Mouse (Mus musculus) skeletal muscle tissue, adult 2 months (tissue): ENCODE data around the gene Colgalt2.
"Not testable (repeated sequence)": the region's sequence is repeated elsewhere in the genome, so short reads cannot be mapped to it uniquely, and the experiment has no call there.

ENCODE experiments used
- DNase-seq: peaks from one replicate; pipeline ENCODE4 v3.0.0-alpha.2; 2012; ENCODE audit warnings: low read depth, low spot score

Gene Colgalt2

DNA sequence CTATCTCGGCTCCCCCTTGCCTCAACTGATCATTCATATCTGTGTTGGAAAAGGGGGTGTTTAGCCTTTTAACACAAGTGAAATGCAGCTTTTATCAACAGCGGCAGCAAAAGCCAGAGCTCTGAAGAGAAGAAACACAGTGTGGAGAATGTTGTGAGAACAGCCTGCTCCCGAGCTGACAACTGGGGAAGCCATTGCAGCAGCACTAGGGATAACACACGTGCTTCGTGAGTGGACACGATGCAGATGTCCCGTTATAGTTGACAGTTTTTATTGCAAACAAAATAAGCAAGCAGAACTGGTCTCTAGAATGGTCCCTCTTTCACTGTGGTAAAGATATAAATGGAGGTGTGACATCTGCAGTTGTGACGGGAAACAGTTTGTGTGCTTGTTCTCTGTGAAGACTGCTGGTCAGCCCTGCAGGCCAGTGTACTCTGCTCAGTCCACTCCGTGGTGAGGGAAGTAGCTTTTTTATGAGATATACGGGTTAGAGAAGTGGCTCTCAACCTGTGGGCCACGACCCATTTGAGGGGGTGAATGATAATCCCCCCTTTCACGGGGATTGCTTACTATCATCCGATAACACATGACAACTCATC is 16.8 kb downstream of the Colgalt2 start:
- no peak for DNase-seq

DNA sequence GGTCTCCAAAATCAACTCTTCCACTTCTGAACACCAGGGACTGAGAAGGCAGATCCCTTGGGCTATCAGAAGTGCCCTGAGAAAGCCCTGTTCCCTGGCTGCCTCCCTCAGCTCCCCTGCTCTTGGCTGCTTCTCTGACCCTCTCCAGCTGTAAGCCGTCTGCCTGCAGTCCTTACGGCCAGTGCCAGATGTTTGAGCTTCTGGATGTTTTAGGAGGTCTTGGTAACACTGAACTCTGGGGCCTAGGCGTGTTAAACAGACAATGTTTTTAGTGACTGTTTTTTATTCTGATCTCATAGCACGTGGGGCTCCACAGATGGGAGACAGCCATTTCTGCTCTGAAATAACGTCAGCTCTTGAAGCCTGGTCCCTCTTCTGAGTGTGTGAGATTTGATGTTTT is 18.0 kb downstream of the Colgalt2 start:
- peak; percentile 75 for DNase-seq

DNA sequence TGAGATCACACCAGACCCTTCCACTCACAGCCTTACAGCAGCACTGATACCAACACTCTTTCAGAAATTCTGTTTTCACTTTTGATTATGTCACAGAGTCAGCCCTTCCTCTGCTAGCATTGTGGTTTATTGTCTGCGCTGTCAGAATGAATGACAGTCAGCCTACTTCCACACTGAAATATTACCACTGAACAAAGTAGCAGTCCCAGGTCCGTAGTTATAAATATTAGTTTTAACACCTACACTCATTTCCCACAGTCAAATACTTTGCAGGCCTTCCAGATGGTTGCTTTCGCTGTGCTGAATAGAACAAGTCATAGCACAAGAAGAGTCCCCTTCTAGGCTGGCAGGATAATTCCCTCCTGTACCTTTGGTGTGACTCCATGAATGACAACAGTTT is 22.7 kb downstream of the Colgalt2 start:
- DNase-seq = no peak

DNA sequence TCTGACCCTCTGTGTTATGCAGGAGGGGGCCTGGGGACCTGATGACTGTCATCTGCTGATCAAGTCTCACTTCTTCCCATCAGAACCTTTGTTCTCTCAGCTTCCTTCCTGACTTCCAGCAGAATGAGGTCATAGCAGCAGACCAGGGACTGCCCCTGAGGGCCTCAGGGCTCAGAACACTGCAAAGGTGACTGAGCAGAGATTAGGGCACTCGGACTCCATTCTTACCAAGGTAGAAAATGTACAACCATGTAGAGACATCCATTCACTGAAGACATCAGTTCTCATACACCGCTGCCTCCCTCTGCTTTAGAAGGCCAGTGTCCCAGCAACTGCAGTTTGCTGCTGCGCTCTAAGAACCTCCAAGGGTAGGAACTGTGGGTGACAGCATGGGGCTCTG is 23.4 kb downstream of the Colgalt2 start:
- no peak for DNase-seq

DNA sequence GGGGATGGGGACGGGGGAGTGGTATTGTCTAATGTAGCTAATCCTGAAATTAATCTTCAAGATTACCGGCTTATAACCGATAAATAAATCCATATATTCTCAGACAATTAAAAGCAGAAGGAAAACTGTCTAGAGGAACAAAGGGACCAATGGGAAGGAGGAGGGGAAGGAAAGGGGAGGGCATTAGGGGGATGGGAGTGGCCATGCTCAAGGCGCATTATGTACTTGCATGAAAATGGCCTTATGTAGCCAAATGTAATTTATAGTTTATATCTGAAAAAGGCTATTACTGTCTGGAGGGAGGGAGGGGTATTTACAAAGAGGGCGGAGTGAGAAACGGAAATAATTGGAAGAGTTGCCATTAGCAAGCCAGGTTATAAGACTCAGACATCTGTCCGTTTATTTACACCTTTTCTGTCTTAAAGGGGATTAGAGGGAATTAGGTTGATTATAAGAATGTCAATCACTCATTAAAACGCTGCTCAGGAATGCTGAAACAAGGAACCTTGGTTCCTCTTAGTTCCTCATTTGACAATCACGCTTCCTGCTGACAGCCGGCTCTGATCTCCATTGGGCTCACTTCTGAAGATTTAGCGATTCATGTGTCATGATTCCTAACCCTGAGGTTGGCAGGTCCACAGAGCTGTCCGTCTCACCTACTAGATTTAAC is 28.4 kb downstream of the Colgalt2 start:
- DNase-seq = no peak

DNA sequence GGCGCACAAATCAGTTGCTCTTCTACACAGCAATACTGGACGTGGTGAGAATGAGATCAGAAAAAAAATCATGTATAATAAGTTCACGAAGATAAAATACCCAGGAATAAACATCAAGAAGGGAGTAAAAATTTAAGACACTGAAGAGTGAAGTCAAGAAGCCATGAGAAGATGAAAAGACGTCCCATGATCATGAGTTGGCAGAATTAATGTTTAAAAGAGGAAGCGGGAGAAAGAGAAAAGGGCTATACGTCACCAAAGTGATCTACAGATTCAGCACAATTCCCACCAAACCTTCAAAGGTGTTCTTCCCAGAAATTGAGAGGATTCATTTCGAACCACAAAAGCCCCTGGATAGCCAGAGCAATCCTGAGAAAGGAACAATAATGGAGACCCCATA is 30.2 kb downstream of the Colgalt2 start:
- DNase-seq = no peak

DNA sequence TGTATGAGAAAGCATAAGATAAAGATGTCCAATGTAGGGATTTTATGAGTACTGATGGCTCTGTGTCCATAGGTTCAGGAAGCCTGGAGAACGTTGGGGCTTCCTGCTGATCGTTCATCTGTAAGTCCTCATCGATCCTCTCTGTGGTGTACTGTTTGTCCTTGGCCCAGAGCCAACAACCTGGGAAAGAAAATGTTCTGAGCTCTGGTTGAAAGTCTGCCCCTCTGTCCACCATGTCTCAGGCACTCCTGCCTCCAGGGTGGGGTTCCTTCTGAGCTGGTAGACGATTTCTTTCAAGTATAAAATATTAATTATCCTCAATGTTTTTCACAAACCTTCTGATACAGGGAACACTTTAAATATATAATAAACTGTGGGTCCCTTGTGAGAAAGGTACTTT is 34.5 kb downstream of the Colgalt2 start:
- DNase-seq = no peak

DNA sequence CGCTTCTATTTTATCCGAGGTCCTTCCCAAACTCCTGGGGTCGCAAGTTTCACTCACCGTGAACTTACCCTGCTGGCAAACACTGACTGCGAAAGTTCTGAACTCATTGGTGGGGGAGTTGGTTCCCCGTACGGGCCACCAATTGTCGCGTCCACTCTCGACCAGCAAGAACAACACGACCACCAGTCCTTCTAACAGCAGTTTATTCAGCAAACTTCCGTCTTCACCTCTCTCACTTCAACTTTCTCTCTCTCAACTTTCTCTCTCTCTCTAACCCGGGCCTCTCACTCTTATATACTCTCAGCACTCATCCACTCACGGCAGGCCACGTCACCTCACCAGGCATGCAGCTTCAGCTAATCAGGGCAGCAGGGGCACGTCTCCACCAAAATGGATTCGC is 37.9 kb downstream of the Colgalt2 start:
- DNase-seq = not testable (repeated sequence)

DNA sequence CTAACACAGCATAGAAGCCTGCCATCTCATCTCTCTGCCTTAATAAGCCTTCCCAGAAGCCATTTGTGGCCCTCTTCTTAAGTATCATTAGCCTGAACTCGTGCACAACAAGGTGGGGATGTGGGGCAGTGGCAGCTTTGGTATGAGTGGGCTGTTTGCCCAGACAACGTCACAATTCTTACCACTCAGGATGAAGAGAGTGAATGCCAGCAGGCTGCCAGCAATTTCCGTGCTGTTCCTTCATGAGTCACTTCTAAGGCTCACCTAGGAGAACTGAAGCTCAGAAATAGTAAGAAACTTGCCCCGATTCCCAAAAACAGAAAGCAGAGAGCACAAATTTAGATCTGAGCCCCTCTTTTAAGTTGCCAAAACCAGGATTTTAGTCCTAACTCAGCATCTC is 39.8 kb downstream of the Colgalt2 start:
- DNase-seq = no peak

DNA sequence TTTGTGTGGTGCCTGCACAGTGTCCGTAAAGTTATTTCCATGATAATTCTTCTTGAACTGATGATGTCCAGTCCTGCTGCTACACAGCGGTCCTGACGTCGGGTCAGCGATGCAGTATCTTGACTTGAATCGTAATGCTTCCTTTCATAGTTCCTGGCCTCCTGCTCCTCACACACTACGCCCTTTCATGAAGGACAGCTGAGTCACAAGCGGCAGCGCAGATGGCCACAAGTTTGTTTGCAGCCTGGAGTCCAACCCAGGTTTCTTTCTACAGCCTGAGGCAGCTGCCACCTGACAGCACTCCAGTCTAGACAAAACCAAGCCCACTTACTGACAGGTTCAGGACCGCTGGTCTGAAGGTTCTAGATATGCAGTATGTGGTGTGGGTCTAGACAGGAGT is 40.2 kb downstream of the Colgalt2 start:
- no peak for DNase-seq

DNA sequence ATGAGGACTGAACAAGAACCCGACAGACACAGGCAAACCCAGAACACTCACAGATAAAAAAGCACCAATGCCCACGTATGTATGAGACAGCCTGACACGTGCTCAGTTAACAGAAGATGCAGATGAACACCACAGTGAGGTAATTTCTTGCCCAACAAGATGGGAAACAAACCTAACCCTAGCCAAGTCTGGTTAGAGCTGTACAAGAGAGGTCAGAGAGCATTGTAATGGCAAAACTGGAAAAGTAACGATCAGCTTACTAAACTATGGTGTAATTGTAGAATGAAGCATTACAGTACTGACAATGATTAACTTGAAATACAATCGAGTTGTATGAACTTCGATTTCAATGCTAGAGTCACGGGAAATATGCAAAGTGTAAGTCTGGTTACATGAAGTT is 45.0 kb downstream of the Colgalt2 start:
- no peak for DNase-seq

DNA sequence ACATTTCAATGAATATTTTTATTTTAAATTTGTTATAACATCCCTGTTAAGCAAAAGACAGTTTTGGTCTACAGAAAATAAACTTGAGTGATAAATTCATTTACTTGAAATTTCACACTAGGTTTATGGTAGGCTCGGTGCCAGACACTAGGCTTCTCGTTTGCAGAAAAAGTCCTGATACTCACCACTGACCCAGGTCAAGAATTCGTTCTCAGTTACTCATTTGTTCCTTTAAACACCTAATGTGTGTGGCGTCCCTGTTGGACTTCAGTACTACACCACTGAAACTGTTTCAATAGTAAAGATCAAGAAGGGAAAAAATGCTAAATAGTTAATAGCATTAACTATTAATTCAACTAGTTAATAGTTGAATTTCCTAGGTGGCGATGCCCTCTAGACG is 46.3 kb downstream of the Colgalt2 start:
- DNase-seq = no peak

DNA sequence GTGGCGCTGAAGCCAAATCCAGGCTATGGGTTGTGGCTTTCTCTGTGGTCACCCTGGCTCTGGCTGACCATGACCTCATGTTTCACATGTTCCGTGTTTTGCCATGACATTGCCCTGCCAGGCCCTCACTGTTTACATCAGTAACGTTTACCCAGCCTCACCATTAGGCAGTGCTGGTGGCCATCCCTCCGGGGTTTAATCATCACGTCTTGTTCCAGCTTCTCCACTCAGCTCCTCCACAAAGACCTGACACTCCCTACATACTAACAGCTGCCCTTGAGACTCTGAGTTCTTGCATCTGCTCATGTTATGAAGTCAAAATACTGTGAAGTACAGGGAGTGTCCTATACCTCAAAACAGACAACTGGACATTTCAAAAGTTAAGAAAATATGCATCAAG is 54.9 kb downstream of the Colgalt2 start:
- DNase-seq = no peak

DNA sequence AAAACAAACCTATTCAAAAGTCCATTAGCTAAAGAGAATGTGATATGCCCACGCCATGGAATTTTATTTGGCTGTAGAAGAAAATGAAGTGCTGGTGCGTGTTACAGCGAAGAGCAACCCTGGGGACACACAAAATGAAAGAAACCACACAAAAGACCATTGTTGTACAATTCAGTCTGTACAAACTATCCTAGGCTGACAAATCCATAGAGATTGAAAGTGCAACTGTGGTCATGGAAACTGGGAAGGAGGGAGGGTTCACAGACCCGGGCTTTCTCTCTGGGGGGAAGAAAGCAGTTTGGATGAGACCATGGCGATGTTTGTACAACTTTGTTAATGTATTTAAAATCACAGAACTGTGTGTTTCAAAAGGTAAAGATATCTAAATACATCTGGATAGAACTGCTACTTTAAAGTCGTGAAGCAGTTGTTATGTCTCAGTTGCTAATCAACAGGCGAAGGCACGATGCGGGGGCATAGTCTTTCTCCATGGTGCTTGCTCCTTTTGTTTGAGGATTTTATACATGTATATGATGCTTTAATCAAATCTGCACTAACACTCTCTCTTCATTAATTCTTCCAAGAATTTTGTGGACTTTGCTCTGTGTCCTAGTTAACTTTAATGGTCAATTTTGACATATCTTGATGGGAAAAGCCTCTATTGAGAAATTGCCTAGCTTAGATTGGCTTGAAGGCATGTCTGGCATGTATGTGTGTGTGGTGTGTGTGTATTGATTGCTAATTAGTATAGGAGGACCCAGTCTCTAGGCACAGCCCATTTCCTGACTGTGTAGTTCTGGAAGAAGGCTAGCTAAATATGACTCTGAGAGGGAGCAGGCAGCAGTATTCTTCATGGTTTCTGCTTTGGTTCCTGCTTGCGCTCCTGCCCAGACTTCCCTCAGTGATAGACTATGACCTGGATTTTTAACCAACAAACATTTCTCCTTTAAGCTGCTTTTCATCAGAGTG is 55.9 kb downstream of the Colgalt2 start:
- DNase-seq = no peak

DNA sequence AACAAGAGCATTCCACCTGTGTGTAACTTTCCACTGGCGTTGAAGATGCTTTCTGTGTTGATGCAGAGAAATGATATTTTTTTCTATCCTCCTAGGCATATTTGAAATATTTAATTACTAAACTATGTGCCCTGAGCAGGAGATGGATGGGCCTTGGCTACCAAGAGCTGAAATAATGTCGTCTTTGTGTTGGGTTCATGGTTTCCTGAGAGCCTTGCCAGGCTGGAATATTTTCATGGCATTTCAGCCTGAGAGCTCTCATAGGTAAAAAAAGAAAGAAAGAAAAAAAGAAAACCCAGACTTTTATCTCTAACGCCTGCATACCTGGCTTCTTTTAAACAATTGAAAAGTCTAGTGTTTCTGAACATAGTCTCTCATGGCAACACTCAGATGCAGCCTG is 56.6 kb downstream of the Colgalt2 start:
- no peak for DNase-seq

DNA sequence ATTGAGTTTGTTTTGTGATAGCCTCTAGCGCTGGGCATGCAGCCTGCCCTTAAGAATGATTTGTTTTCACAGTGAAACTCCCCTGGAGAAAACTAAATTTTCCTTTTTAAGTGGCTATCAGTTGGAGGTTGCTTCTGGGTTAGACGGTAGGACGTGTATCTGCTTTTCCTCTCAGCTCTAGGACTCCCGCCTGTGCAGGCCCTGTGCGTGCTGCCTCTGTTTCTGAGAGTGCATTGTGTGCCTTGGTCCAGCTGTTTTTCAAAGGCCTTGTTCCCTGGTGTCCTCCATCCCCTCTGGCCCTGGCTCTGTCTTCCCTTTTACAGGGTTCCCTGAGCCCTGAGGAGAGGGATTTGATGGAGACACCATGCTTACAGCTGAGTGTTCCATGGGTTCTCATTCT is 58.0 kb downstream of the Colgalt2 start:
- DNase-seq = no peak

DNA sequence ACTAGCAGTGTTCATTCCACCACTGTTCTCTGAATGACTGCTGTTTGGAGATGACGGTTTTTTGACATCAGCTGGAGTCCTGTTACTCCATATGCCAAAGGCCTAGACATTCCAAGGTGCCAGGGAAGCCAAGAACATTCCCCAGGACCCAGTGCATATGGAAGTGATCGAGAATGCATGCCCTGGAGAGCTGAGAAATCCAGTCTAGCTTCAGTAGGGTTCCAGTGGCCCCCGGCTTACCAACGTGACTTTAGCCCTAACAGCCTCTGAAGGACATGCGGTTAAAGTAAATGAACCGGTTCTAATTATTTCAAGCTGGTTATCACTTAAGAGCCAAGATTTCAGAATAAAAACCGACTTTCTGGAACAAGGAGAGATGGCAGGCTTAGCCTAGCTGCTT is 59.4 kb downstream of the Colgalt2 start:
- DNase-seq = no peak

DNA sequence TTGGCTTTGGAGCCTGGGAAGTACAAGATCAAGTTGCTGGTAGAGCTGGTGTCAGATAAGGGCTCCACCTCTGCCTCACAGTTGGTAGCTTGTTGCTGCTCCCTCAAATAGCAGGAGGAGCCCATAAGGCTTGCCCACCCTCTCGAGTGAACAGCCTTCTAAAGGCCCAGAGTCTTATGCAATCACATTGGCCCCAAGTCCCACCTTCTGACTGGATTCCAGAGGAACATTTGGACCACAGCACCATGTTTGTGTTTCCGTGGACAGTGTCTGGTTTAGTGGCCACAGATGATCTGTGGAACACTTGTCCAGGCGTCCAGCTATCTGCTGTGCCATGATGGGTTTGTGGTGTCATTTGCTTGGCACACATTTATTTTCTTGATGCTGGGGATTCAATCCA is 61.3 kb downstream of the Colgalt2 start:
- DNase-seq = no peak

DNA sequence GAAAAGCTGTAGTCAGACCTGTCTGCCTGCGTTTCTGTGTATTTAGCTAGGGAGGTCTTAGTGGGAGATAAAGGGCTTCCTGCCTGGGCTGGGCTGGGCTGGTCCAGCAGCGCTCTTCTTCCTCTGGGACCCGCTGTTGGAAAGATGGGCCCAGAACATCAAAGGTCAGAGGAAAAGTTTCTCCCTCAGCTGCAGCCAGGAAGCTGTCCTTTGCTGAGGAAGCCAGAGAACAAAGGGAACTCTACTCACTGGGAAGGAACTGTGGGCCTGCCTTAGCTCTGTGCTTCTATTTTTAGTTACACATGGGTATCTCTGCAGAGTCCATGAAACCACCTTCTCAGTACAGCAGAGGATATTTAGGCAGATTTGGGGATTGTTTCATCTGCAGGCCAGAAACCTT is 62.2 kb downstream of the Colgalt2 start:
- DNase-seq = peak; percentile 65

DNA sequence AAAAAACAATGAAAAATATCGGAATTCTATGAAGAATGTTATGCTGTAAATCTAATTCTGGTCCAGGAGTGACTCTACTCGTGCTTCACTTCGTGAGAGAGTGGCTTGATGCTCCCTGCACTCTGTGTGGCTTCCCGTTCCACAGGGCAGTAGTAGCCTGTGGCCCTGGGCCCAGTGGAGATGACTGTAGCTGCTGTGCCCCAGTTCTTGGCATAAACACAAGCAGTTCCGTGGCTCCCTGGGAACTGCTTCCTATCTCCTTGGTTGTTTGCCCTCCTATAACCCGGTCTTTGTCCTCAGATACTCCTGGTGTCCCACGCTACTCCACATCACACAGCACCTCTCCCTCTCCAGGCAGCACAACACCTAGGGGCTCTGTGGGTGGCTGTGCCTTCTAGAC is 62.7 kb downstream of the Colgalt2 start:
- peak; percentile 32 for DNase-seq

DNA sequence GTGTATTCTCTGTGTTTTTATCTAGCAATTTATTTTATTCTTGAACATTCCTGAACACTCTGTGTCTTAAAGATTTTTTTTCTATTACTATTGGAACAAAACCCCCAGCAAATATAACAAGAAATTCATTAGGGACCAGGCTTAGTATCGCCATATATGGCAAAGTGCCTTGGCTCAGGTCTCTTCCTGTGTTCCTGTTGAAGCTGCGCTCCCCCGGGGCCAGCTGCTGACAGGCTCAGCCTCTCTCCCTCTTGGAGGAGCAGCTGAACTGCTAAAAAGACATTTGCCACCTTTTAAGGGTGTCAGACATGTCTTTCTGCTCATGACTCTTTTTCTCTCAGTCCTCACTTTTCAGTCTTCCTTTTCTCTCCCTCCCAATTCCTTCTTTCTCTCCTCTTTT is 66.7 kb downstream of the Colgalt2 start:
- peak; percentile 58 for DNase-seq

DNA sequence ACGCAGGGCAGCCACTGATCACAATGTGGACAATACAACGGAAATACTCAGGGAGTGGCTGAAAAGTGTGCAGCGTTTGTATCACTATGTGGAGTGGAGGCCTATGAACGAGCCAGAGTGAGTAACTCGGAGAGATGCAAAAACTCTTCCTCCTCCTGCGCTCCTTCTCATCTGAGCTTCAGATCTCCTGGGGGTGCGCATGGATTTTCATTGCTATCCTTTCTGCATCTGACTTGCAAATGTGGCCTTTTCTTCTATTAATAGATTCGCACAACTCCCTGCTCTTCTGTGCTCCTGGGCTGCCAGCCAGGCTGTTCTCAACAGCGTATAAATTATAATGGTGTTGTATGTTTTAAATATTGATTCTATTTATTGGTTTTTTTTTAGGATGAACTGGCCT is 68.8 kb downstream of the Colgalt2 start:
- no peak for DNase-seq

DNA sequence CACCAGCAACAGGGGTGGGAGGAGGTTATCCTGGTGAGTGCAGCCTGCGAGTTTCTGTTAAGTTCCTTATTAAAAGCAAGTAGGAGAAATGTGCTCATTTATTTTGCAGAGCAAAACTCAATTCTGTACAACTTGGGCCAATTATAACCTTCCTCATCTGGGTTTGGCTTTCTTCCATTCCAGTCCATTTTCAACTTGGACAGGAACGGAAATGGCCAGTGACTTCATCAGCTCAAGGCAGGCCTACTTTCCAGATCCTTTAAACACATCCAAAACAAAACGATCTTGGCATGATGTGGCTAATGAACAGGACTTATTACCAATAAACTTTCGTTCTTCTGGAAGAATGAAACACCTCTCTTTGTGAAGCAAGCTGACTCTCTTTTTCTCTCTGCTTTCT is 76.5 kb downstream of the Colgalt2 start:
- DNase-seq = peak; percentile 71
